Mouse (Mus musculus): ENCODE data around the gene Ropn1l.

Ropn1l gene

DNA sequence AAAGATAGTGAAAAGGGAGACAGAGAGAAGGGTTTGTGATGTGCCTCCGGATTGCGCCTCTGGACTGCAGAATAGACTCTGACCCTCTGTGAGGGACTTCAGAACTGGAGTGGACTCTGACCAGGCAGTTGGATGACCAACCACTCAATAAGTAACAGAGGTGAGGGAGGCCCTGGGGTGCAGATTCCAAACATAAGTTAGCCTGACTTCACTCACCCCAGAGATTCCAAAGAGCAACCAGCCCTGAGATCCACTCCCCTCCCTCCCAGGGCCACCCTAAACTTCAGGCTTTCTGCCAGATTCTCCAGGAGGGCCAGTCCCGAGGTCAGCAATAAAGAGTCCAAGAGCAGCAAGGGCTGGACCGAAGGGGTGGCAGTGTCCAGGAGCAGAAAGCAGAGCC is 46.0 kb downstream of the Ropn1l start:
- no peak for DNase-seq (ENCODE audit: low spot score in 2 of 2)

DNA sequence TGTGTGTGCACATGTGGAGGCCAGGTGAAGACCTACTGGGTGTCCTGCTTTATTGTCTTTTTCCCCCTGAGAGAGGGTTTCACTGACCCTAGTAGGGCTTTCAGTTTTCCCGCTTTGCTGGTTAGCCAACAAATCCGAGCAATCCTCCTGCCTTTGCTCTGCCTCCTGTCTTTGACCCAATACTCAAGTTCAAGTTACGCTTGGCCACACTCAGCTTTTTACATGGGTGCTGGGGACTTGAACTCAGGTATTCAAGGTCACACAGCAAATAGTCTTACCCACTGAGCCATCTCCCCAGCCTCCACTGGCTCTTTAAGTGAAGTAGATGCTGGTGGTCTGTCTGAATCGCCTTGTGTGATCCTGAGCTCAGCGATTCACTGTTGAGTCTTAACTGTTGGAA is 46.7 kb downstream of the Ropn1l start:
- no peak for DNase-seq (ENCODE audit: low spot score in 2 of 2)

DNA sequence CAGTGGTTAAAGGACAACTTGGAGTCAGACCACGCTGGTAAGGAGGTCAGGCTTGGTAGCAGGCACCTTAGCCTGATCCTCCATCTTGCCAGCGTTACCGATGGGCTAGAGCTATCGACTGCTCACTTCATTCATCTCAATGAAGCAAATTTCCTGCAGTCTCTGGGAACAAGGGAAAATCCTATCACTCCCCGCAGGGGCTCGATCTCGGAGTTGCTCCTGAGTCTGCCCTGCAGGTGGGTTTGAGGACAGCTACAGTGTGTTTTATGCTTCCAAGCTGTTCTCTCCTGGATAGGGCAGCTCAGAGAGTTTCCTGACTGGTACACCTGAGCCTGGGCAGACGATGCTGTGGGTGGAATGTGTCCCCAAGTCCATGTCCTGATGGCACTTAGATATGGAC is 49.2 kb downstream of the Ropn1l start:
- DNase-seq (ENCODE audit: low spot score in 2 of 2), result no peak

DNA sequence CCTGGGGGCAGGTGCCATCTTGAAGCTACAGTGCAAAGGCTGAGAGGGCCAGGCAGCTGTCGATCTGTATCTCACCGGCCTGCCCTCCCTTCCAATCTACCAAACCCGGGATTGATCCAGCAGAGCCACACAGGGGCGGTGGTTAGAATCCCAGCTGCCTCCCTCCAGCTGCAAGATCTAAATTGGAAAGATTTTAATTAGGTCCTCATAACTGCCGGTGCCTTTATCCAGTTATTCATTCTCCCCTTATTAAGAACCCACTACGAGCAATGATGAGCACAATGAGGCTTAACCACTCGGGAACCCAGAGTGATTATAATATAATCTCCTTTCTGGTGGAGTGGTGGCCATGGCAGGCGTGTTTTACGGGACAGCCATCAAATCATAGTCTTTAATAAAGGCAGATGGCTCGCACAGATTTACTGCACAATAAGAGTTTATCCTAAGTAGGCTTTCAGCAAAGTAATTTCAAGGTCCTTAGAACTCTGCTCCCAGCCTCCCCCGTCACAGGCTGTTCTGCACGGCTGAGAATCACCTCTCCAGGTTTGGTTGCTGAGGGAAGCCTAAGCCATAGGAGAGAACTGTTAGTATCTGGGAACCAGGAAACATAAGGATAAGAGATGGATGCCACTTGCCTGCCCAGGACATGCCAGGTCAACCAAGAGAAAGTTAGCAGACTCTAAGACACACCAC is 51.2 kb downstream of the Ropn1l start:
- no peak for DNase-seq (ENCODE audit: low spot score in 2 of 2)

DNA sequence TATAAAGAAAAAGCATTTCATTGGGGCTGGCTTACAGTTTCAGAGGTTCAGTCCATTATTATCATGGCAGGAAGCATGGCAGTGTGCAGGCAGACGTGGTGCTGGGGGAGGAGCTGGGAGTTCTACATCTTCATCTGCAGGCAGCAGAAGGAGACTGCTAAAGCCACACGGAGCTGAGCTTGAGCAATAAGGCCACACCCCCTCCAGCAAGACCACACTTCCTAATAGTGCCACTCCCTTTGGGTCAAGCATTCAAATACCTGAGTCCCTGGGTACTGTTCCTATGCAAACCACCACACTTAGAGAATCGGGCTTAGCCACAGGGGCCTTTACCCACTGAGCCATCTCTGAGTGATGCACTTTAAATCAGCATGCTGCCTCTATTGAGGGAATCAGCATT is 52.6 kb downstream of the Ropn1l start:
- no peak for DNase-seq (ENCODE audit: low spot score in 2 of 2)

DNA sequence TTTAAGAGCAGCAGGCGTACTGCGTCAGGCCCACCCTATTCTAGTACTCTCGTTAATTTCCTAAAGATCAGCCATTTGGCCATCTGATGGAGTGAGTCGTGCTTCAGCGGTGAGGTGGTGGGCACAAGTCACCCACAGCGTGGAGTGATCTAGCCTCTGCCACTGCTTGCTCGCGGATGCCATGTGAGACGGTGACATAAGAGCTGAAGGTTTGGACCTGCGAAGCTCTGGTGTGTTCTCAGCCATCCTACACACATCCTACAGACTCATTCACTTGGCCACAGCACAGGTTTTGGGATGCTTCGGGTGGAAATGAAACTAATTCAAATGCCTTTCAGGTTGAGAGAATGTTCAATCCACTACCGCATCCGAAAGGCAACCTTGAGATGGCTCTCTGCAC is 54.8 kb downstream of the Ropn1l start:
- no peak for DNase-seq (ENCODE audit: low spot score in 2 of 2)

DNA sequence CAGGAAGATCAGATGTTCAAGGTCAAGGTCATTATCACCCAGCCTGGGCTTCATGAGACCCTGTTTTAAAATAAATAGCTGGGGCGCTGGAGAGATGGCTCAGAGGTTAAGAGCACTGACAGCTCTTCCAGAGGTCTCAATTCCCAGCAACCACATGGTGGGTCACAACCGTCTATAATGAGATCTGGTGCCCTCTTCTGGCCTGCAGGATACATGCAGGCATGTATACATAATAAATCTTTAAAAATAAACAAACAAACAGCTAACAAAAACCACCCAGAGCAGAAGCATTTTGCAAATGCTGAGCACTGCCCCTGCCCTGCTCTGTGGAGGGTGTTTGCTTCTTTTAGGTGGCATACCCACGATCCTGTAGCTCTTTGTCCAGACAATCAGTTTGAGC is 56.2 kb downstream of the Ropn1l start:
- DNase-seq (ENCODE audit: low spot score in 2 of 2), result no peak

DNA sequence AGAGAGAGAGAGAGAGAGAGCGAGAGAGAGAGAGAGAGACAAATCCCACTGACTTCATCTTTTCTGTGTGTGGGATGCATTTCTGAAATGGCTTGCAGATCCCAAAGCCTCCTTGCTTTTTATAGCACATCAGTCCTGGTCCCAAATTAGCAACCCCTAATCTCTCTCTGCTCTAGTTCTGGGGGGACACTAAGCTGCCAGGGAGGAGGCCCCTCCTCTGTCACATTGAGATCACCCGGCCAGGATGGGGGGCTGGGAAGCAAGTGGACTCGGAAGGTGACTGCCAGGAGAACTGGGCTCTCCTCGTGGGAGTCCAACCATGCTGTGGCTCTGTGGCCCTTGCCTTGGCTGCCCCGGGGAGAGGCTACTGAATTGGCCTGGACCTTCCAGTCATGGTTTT is 56.8 kb downstream of the Ropn1l start:
- DNase-seq (ENCODE audit: low spot score in 2 of 2), result no peak

DNA sequence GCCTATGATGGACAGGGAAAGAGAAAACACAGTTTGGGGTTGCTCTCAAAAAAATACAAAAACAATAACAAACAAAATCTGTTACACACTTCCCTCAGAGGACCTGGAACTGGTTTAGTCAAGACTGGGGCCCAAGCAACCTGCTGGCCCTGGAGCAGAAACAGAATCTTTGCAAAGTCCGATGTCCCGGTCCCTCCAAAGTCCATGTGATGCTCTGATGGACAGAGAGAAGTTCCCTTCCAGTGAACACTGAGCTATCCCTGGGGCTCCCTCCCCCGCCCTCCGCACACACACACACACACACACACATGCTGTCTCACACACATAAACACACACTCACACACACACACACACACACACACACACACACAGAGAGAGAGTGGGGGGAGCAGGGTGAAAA is 57.6 kb downstream of the Ropn1l start:
- DNase-seq (ENCODE audit: low spot score in 2 of 2), result no peak

DNA sequence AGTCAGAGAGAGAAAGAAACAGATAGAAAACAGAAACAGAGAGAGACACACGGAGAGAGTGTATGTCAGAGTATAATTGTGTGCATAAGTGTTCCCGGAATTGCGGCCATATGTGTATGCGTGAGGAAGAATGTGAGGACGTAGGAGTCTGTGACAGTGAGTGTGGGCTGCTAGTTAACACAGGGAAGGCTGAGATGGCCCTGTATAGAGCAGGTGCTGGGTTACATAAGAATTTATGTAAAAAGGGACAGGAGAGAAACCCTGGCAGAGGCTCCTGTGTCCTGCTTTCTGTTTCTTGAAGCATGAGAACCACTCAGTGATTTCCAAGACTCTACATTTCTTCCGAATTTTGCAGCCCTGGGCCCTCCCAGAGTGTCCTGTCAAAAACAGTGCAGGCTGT is 60.1 kb downstream of the Ropn1l start:
- no peak for DNase-seq (ENCODE audit: low spot score in 2 of 2)

DNA sequence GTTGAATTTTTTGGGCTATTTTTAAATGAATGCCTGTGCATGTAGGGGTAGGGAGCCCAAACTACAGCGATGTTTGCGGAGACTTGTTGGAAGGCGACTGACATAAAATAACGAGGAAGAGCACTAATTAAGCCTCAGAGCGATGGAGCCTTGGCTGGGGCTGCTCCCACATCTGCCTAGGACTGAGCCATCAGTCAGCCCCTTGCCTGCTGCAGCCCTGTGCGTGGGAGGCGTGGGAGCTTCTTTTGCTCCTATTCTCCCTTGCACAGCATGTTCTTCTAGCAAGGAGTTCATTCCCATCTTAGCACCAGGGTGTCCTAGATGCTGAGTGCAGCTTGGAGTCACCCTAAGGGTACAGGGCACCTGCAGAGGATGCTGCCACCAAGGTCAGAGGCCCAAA is 60.8 kb downstream of the Ropn1l start:
- DNase-seq (ENCODE audit: low spot score in 2 of 2), result no peak

DNA sequence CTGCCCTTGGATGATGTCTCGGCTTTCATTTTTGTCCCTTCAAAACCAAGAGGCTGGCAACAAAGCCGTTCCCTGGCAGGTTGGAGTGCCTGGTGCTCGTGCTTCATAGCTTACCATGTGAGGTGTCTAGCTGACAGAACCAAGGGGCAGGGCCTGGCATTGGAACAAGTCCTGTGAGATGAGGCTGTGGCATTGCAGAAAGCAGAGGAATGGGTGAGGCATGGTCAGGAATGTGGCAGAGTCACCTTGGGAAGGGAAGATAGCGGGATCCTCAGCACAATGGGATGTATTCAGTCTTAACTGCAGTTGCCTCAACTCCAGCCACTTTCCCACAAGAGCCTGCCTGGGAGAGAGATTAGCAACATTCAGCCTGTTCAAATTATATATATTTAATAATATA is 61.4 kb downstream of the Ropn1l start:
- DNase-seq (ENCODE audit: low spot score in 2 of 2), result no peak
